Mouse (Mus musculus): ENCODE measurements around the gene Celf2.

The Celf2 gene

DNA sequence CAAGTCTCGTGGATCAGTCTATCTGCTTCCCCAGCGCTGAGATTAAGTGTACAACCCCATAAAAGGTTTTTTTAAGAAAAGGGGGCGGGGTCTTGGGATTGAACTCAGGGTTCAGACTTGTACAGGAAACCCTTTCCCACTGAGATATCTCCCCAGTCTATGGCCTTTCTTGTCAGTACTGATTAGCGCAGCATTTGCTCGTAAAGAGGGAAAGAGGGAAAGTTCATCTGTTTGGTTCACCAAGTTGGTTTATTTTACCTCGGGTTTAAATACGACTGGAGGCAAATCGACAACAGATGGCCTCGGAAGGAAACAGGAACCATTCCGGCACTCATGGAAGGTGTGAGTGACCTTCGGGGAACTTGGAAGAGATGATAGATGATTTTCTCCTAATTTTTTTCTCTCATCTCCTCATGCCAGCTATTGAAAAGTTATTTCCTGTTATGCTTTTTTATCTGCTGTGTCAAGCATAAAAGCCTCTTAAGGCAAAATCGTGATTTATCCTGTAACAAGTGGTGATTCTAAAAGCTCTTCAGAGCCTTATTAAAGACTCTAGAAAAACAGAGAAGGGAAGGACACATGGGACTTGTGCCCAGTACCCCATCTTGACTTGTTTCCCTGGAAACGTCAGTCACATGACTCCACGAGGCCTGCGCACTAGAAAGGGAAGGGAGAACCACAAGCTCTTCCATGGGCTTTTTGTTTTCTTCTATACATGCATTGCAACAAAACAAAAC, 585.5 kb downstream of the Celf2 start:
- in situ Hi-C loops (cut with MboI, MseI): no loop called here

DNA sequence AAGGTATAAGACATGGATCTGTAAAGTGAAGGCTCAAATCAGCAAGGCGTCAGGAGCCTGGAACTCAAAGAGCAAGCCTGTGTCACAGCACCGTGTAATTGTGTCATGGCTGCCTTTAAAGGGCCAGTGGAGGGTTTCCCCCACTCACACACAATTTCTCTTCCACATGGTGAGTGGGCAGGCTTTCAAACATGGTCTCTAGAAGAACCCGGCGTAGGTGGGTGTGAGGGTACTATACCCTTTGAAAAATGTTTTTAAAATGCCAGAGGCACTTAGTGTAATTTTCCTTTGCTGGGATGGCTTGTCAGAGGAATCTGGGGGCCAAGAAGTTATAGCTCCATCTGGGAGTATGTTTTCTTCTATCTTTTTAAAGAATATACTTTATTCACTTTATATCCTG, 594.0 kb downstream of the Celf2 start:
- in situ Hi-C loops (cut with MboI, MseI): no loop called here

DNA sequence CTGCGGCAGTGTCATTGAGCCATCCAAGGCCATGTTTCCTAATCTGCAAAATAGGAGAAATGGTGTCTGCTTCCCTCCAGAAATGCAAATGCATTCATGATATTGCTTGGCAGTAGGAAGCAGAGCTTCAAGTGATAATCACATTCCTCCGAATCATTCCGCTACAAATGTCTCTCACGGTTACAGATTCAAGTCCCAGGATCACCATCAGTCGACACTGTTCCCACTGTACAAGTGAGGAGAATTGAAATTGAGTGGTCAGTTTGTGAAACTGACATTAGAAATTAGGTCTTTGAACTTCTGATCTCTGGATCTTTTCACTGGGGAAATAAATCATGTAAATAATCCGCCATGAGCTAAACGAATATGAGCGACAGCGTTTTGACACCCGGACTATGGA, 596.0 kb downstream of the Celf2 start:
- in situ Hi-C loops (cut with MboI, MseI): no loop called here

DNA sequence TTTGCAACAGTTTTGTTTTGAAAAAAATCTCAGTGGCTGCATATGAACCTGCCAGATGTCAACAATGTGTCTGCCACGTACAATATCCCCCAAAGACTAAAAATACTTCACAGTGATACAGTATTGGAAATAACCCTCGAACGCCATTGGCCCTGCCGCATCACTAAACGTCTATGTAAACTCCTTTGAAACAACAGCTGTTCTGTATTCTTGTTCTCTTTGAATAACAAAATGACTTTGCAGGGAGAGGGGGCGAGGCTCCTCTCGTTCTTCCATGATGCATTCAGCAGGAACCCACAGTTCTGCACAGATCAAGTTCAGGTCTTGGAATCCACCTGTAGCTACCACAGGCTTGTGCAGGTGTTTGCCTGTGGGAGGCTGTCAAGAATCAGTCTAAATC, 597.4 kb downstream of the Celf2 start:
- in situ Hi-C loops (cut with MboI, MseI): no loop called here

DNA sequence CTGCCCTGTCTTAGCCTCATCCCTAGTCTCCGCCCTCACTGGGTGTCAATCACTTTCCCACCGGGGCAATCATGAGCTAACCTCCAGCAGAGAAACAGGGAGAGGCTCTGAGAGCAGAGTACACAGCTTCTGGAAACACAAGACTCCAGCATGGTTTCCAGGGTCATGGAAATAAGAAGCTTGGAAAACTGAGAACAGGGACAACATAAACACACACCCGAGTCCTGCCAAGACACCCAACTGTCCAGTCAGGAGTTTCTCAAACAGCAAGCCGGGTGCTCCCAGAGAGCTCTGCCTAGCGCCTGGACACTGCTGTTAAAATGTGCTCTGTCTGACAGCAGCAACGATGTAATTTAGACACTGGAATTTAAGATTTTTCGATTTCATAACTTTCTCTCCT, 599.4 kb downstream of the Celf2 start:
- in situ Hi-C loops (cut with MboI, MseI): no loop called here

DNA sequence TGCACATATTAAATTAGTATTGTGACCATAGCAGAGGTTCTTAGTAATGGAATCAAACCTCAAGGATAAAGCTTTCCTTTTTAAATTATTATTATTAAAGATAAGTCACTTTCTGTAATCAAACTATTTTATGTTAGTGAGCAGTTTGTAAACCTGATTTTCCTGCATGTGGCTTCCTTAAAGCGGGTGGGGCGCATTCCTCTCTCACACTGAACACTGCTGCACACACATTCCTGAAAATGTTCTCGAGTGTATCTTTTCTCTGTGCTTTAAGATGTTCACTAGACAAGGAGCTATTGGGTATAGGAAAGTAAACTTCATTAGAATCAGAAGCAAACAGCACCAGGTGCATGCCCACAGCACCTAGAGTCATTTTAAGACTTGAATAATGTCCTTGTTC, 605.0 kb downstream of the Celf2 start:
- in situ Hi-C loops (cut with MboI, MseI): no loop called here

DNA sequence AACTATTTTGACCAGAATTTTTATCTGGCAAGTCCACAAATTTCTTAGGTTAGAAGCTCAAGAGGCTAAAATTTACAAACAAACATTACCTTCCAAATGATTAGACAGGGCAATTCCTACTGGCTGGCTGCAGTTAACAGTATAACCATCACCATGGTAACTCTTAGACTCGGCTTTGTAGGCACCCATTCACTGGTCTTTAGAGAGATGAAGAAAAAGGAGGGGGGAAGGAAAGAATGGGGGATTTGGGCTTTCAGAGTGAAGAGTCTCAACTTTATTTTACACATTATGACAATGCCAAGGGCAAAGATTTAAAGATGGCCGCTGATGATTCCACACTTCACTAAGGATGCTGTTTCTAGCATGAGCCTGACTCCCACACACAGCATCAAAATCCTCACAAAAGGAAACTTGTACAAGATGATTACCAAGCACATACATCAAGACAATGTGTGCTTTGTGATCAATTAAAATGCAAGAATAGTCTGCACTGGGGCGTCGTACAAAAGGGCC, 606.1 kb downstream of the Celf2 start:
- in situ Hi-C loops (cut with MboI, MseI): no loop called here

DNA sequence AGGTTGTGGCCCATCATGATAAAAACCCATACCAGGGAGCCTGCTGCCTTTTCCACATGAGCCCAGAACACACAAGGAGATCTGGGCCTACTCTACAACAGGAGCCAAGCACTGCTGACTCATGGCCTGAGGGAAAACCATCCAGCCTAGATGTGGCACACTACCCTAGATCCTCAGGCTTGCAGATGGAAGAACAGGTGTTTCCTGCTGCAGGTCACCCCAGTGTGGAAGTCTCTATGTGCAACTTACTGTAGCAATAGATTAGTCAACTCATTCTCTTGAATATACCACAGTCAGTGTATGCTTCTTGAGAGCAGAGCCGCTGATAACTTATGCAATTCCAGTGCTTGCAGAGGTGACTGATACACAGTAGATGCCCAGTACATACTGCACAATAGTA, 612.5 kb downstream of the Celf2 start:
- in situ Hi-C loops (cut with MboI, MseI): no loop called here

DNA sequence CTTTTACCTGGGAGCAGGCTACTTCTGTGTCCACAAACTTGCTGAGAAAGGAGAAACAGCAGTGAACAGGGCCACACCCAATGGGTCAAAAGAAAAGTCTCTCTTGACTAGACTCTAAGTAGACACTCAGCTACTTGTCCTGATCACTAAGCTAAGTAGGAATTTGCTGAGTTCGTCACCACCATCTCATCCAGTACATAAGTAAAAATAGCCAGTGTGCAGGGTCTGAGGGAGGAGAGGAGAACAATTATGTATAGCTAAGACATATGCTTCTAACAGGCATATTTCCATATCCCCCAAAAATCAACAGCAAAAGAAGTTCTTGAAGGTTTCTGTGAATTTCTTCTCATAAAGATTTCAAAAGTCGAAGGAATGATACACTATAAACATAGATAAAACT, 615.8 kb downstream of the Celf2 start:
- in situ Hi-C loops (cut with MboI, MseI): no loop called here

DNA sequence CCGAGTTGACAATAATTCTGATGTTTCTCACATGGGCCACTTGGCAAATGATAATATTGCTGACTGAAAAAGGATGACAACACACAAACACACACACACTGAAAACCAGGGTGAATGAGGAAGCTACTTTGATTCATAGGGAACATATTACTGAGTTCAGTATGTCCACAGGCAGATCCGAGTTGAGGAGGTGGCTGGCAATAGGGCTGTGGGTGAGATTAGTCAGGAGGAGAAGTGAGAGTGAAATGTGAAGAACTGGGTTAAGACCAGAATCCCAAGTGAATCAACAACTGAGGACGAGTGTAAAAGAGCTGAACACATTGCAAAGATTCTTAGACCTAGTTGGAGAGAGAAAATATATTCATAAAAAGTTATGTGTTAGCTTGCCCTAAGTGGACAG, 616.3 kb downstream of the Celf2 start:
- in situ Hi-C loops (cut with MboI, MseI): no loop called here

DNA sequence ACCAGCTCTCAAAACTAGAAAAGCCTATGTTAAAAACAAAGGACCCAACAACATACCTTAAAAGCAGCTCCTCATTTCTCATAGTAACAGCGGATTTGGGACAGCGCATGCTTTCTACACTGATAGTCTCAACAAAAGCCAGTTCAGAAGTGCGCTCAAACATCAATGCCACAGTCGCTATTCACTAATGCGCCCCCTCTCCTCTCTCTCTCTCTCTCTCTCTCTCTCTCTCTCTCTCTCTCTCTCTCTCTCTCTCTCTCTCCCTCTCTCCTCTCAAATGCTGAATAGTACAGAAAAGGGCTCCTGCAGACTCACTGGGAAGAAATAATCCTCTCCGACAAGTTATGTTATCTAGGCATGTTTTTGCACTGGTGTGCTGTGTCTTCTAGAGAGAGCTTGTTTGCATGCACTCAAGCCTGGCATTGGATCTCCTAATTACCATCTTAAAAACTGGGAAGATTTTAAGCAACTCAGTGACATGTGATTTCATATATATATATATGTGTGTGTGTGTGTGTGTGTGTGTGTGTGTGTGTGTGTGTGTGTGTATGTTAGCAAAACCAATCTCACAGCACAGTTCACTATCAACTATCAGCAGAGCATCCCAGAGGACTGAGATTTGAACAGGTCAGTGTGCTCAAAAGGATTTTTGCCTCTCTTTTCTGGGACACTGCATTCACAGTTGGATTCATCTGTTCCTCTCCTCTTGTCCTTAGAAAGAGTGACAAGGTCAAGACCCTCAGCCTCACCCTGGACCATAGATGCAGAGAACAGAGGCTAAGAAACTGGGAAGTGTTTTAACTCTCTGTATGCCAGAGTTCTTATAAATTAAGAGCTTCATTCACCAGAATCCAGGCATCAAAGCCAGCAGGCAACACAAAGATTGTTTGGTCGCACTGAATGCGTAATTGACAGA, 624.3 kb downstream of the Celf2 start:
- in situ Hi-C loops (cut with MboI, MseI): no loop called here

DNA sequence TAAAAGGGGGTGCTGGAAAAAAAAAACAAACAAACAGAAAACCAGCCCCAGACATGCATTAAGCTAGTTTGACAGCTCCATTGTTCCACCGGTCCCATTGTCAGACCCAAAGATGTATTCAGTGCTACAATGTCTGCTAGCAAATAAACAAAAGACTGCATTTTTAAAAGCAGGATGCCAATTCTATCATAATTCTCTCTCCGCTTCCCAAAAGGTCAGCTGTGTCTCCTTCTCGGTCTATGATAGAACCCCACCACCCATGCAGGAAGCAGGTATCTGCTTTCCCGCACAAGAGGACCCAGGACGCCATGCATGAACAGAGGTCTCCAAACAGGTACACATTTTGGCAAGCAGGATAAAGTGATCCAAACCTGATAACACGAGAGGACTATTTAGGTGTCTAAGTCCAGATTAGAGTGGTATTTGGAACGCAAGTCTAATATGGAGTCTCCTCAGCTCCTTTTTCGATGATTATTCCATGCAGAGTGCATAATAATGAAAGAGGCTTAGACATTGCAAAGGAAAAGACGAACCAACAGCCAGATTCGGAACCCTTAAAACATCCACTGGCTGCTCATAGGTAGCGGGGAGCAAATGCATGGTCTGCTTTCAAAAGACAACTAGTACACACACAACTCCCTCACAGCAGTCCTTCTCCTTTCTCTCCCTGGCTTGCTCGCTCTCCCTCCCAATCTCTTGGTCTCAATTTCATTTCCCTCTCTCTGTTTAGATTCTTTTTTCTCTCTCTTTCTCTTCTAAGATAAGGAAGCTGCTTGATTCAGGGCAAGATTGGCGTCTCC, 625.2 kb downstream of the Celf2 start:
- in situ Hi-C loops (cut with MboI, MseI): no loop called here

DNA sequence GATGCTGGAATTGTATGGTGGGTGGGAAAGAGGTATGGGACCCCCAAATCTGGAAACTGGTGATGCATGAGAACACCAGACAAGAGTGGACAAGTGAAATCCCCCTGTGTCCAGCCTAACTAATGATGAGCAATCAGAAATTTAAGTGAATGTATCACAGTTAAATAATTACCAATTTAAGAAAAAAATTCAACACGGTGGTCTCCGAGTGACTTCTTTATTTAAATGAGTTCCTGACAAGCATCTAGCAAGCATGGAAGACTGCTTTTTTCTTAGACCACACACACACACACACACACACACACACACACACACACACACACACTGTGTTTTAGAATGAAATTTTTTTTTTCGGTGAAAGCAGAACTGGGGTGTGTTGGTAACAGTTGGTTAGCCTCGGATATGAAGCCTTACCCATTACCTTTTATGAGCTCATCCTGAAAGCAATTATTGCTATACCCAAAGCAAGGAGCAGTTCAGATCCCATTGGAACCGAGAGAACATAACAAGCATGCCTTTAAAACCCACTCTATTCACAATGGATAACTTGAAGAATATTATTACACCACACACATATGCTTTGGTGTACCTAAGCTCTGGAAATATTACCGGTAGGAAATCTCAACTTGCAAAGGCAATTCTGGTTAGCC, 627.0 kb downstream of the Celf2 start:
- in situ Hi-C loops (cut with MboI, MseI): no loop called here

DNA sequence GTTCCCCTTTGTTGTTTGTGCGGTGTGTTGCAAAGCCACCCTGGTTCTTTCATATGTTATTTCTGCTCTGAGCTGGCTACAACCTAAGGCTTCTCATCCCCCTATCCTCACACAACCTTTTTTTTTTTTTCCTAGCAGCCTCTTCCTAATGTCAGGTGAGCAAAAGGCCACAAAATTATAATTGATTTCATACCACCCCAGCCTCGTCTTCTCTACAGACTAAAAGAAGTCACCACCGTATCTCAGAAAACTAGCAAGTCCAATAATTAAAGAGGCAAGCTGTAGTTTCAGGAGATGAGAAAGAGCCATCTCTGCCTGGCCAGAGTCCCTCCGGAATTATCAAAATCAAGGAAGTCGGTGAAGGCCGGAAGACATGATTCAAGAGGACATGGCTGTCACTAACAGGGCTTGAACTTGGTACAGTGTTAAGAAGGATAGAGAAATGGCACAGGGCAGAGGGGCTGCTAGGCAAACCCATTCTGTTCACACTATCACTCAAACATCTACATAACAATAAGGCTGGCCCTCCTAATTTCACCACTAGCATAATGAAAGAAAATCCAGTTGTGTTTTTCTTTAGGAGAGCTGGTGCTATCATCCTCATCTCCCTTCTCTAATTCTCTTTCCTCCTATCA, 628.3 kb downstream of the Celf2 start:
- in situ Hi-C loops (cut with MboI, MseI): no loop called here

DNA sequence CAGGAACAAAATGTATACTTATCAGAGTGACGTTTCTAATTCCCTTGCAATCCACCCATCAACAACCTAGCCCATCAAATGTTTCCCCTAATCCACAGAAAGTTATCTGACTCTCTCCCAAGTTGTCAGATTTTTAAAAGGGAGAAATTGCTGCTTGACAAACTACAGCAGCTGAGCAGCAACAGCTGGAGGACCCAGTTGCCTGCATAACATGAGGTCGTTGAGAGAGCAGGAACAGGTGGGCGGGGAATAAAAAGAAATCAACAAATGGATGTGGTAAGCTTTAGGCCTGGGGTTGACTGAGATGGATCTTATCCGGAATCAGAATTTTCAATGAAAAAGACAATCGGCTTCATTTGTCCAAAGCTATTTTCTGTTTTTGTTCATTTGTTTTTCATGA, 632.3 kb downstream of the Celf2 start:
- in situ Hi-C loops (cut with MboI, MseI): no loop called here

DNA sequence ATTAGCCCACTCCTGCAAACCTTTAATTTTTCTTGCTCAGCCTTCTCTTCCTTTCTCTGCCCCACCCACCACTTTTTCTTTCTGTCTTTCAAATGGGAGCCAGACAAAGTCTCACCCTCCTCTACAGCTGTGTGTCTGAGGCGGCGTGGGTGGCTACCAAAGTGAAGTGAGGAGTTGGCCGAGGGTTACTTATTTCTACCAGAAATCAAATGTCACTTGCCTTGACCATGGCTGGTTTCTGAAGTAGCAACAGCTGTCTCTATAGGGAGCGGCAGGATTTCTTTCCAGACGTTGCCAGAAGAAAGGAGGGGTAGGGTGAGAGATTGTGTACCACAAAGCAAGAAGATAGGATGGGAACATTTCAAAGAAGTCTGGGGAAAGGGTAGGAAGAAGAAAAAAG, 632.8 kb downstream of the Celf2 start:
- in situ Hi-C loops (cut with MboI, MseI): no loop called here

DNA sequence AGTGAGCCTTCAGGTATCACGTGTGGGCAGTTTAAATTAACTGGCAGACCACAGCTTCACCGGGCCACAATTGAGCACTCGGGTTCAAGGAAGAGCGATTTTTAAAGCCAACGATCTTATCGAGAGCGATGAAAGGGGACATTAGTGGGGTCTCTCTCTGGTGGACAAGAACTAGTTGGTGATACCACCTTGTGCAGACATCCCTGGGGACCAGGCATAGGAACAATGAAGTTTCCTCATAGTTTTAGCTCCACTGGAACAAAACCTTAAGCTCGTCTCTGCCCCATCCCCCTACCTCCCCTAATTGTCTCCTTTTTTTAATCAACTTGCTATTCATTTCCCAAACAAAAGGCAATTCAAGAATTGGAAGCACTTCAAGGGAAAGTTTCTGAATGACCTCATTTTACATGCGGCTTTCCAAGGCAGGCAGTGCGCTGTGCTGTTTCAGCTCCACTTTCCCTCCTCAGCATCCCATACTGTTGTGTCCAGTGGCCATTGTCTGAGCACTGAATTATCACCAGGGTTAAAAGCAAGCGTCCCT, 634.2 kb downstream of the Celf2 start:
- in situ Hi-C loops (cut with MboI, MseI): no loop called here

DNA sequence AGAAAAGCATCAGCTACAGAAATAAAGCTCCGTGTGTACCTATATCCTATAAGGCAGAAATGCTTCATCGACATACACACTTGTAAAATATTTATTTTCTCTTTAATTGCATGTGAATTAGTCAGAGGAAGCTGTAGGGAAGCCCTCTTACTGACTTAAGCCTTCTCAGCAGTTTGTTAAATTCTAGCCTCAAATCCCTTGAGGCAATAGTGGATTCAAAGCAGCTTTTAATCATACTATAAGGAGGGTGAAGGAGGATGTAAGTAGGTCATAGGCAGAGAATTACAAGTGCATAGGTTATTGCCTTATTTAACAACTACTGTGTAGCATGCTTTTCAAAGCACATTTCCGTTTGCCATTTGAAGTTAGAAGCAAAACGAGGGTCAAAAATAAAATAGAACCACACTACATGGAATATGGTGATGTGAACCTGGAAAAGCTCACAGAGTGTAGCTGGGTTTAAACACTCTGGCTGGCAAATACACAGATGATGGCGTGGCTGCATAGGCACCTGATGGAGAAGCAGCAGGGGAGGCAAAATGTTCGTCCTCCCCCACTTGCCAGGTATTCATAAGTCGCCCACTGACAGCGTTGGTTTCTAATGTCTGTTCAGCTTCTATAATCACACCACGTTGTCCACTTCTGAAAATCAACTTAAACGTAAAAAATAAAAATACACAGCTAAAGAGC, 635.0 kb downstream of the Celf2 start:
- in situ Hi-C loops (cut with MboI, MseI): loop anchor here (25.0 kb wide), 1 partner anchor 1763 kb away; no protein-coding TSS in a partner anchor

DNA sequence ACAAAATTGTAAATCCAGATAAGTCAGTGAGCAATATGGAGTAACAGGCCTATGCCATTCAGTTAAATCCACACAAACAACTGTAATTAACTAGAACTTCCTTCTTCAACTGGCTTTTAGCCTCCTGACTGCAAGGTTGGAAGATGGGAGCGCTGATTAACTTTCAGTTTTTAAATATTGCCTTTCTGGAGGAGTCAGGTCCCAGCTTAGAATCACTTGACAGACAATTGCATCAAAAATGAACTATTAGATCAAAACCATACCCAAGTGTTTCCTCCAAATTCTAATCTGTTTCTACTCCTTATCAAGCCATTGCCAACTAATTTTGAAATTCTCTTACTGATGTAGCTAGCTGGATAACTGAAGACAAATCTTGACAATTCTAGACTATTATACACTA, 635.7 kb downstream of the Celf2 start:
- in situ Hi-C loops (cut with MboI, MseI): loop anchor here (25.0 kb wide), 1 partner anchor 1764 kb away; no protein-coding TSS in a partner anchor

DNA sequence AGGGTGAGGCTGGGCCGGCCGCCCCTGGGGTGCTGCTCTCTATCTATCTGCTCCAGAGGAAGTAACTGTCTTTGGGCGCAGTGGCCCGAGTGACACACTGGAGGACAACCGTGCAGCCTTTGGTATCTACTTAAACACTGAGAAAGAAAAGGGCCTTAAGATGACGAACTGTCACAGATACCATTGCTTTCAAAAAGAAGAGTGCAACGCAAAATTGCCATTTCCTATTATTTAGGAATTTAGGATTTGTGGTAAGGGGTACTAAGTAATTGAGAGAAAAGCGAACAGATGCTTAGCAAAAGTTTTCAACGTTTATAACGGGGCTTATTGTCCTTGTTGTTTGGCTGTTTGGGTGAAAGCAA, 636.5 kb downstream of the Celf2 start:
- in situ Hi-C loops (cut with MboI, MseI): loop anchor here (25.0 kb wide), 1 partner anchor 1764 kb away; no protein-coding TSS in a partner anchor

All from regulatory T cell (primary cell).